Mouse (Mus musculus) monocyte, adult 2 months (primary cell): ENCODE results near the gene Serpinb6b.

Experiments used
- DNase-seq, 2 experiments: peaks; one replicate each; pipeline ENCODE4 v3.0.0; 2022; ENCODE audit warnings: low spot score in 2 of 2, low read depth in 1 of 2

Serpinb6b gene

DNA sequence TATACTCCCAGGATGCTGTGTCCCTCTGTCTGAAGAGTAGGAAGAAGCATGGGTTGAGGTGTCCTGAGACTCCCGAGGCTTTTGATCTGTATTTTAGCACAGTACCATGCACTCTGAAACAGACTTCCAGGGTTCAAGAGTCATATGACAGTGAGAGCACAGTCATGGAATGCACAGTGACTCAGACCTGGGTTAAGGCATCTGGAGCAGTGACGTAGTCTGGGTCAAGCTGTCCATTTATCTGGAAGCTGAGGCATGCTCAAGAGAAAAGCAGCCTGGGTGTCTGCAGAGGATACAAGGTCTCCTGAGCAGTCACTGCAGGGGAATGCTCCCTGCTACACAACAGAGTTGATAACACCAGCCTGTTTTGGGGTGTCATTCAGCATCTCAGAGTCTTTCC lies 63.5 kb downstream of the Serpinb6b start:
- no peak for DNase-seq
